Mouse (Mus musculus): ENCODE results near the gene Myrip.

Myrip gene

GRCm38 (mm10) chr9:120395188-120395587 lies 93.9 kb downstream of the Myrip start:
- DNase-seq (ENCODE audit: low read depth, low spot score): no peak

DNA sequence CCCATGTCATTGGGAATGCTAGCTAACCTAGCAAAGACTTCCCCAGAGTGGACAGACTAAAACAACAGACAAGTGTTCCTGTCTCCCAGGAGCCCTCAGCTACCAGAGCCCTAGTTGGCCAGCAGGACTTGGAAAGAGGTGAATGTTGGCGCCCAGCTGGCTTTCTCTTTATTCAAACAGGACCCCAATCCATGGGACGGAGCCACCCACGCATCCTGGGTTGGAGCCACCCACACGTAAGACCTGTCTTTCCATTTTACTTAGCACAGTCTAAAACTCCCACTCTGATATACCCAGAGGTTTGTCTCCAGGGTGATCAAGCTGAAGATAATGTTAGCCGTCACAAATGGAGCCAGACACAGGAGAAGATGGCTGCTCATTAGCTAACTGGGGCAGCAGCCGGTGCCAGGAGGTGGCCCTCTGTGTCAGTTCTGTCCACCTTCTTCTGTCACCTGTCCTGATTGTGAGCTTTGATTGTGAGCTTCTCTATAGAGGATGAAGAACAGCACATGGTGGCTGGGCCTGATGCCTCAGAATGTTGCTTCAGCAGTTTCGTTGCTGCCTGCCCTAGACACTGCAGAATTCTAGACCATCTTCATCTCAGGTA lies 95.4 kb downstream of the Myrip start:
- no peak for DNase-seq (ENCODE audit: low read depth, low spot score)

DNA sequence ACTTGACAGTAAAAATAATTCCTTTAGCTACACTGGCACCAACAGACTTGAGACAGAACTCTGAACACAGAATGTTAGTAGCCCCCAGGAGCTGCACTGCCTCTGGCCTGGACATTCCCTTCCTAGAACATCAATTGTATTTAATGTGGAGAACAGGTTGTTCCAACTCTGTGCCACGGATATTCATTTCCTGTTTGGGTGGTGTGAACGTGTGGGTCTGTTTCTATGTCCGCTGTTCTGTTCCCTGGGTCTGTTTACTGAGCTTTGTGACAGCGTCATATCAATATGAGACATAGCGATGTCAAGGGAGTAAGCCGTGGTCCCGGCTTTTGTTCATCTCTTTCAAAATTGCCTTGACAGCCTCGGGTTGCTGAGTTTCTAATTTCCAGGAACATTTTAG lies 97.0 kb downstream of the Myrip start:
- DNase-seq (ENCODE audit: low read depth, low spot score): no peak

GRCm38 (mm10) chr9:120399537-120399936 lies 98.2 kb downstream of the Myrip start:
- DNase-seq (ENCODE audit: low read depth, low spot score): peak; percentile 7

GRCm38 (mm10) chr9:120402368-120402767 lies 101.1 kb downstream of the Myrip start:
- DNase-seq (ENCODE audit: low read depth, low spot score): no peak

DNA sequence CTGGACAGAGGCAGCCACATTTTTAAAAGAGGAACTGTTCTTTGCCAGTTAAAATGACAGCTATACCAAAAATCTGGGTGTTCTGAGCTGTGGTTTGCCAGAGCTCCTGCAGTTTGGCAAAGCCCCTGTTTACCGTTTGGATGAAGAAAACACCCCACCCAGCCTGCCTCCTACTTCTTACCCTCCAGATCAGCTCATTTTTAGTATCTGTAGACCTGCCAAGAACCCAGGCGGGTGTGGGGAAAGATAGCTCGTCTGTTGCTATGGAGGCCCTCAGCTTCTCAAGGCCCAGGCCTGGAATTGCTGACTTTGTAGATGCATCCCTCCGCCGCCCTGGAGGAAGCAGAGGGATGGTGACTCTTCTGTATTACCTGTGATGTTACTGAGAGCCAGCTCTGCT lies 102.3 kb downstream of the Myrip start:
- DNase-seq (ENCODE audit: low read depth, low spot score): no peak

GRCm38 (mm10) chr9:120409663-120410181 lies 108.4 kb downstream of the Myrip start:
- DNase-seq (ENCODE audit: low read depth, low spot score): no peak

DNA sequence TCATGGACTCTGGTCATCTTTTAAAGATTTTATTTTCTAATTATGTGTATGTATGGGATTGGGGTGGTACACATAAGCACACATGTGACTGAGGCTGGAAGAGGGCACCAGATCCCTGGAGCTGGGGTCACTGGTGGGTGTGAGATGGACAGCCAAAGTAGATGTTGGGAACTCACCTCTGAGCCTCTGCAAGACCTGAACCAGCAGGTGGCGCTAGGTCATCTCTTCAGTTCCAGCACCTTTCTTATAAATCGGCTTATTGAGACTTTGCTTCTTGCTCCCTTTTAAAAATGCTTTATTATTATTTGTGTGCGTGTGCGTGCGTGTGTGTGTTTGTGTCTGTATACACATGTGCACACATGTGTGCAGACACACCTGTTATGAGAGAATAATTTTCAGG lies 109.1 kb downstream of the Myrip start:
- peak; percentile 80 for DNase-seq (ENCODE audit: low read depth, low spot score)

- peak; percentile 85 for DNase-seq (ENCODE audit: low read depth, low spot score)
Observed at GRCm38 (mm10) chr9:120415504-120415903, 114.2 kb downstream of the Myrip start.

- no peak for DNase-seq (ENCODE audit: low read depth, low spot score)
Observed at GRCm38 (mm10) chr9:120416151-120416550, 114.8 kb downstream of the Myrip start.

- no peak for DNase-seq (ENCODE audit: low read depth, low spot score)
Observed at GRCm38 (mm10) chr9:120416729-120417128, 115.4 kb downstream of the Myrip start.

DNA sequence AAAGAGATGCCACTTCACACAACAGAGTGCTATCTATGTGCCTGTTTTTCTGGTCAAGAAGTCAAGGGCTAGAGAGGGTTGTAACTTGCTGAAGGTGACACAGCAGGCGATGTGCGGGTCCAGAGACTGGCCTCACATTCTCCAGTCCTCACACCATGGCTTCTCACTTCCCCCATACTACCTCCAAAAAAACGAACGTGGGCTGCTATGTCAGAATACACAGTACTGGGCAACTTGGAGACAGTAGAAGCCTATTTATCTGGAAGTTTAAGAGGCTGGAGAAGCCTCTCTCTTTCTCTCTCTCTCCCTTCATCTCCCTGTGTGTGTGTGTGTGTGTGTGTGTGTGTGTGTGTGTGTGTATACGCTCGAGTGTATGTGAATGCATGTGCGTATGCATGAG lies 117.3 kb downstream of the Myrip start:
- no peak for DNase-seq (ENCODE audit: low read depth, low spot score)

DNA sequence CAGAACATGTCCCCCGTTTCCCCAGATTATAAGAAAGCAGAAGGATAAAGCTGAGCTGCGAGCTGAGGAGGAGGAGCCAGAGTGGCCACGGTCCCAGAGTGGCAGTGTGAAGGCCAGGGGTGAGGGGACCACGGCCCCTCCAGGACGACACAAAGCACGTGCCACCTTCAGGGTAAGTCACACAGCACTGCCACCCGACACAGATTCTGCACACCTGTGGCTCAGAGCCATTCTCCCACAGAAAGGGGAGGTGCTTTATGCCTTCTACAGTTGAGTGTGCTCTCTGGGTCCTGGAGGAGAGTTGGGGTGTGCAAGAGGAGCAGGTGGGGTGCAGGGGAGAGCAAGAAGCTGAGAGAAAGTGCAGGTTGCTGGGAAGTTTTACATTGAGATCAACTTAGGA lies 123.3 kb downstream of the Myrip start:
- DNase-seq (ENCODE audit: low read depth, low spot score): no peak

DNA sequence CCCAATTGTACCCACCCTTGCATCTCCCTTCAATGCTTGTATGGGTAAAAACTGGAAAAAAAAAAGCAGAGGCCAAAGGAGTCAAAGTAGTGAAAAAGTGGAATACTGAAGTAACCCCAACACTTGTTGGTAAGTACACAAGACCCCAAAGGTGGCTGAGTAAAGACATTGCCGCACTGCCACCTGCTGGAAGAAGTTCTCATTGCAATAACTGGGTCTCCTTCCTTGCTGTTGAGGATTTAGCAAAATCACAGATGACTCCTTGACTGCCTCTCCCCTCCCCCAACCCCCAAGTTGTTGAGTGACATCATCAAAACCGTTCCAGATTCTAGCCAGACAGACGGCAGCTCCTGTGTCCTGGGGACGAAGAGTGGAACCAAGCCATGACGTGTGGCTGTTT lies 124.5 kb downstream of the Myrip start:
- DNase-seq (ENCODE audit: low read depth, low spot score): peak; percentile 67

DNA sequence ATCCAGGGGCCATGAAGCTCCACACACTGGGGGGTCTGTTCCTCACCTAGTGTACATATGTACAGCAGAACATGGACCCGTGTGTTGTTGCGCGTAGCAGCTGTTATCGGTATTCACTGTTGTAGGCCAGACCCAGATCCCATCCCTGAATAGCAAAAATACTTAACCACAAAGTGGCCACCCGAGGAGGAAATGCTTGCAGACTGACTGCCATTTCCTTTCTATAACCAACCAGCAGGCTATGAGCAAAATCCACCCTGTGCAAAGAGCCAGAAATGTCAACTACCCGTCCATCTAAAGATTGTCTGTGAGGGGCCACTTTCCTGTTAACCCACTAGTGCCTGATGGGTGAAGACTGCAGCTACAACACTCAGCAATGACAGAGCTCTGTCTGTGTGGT lies 126.9 kb downstream of the Myrip start:
- no peak for DNase-seq (ENCODE audit: low read depth, low spot score)

GRCm38 (mm10) chr9:120433747-120434146 lies 132.4 kb downstream of the Myrip start:
- peak; percentile 84 for DNase-seq (ENCODE audit: low read depth, low spot score)

DNA sequence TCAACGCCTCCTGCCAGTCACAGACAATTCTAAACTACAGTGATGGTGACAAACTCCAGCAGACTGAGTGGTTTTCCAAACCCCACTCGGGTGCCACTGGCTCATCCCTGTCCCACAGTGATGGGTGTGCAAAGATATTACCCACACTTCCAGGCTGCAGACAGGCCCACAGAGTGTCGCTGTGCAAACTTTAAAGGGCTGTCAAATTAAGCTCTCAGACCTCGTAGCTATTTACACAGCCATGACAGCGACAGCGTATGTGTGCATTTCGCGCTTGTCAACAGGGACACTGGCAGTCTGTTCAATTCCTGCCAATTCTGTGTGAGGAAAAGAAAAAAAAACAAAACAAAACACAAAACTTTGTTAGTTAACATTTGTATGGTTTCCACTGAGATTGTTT lies 134.5 kb downstream of the Myrip start:
- no peak for DNase-seq (ENCODE audit: low read depth, low spot score)

GRCm38 (mm10) chr9:120436854-120437253 lies 135.5 kb downstream of the Myrip start:
- DNase-seq (ENCODE audit: low read depth, low spot score): no peak

DNA sequence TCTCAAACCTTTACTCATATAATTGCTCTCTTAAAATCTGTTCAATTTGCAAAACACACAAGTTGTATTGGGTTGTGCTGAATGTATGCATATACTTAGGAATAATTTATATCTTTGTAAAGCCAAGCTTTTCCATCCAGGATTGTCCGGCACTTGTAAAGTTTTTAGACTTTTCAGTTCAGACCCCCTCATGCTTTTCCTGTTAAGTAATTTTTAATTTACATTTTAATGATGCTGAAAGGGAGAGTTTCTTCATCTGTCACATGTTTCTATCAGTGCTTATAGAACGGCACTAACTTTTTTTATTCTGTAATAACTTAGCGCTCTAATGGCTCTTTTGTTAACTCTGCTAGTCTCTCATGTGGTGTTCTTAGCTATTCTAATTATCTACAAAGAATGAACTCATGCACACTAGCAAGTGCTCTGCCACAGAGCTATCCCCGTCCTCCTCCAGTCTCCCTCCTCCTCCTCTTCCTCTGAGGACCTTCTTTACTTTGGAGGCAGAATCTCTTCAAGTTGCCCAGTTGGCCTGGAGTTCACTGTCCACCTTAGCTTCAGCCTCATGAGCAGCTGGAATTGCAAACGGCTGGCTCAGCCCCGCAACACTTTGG lies 136.1 kb downstream of the Myrip start:
- no peak for DNase-seq (ENCODE audit: low read depth, low spot score)

- DNase-seq (ENCODE audit: low read depth, low spot score): no peak
Observed at GRCm38 (mm10) chr9:120438350-120438749, 137.0 kb downstream of the Myrip start.

DNA sequence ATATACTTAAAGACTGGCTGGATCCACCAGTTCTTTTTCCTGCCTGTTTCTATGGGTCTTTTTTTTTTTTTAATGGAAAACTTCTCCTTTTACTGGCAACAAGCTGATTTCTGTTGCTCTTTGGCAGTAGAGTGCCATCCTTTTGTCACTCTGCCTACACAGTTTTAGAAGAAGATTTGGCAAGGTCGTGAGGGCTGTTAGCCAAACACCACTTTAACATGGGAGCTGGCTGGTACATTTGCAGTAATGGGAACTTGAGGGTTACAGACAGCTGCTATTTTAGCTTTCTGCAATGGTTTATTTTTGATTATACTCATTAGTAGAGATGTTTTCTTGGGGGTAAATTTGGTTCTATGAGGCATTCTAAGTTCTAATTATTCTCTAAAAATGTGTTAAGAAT lies 137.5 kb downstream of the Myrip start:
- DNase-seq (ENCODE audit: low read depth, low spot score): no peak

GRCm38 (mm10) chr9:120444642-120445041 lies 143.3 kb downstream of the Myrip start:
- no peak for DNase-seq (ENCODE audit: low read depth, low spot score)

GRCm38 (mm10) chr9:120449696-120450329 lies 148.5 kb downstream of the Myrip start:
- DNase-seq (ENCODE audit: low read depth, low spot score): no peak
